Mouse (Mus musculus) intestine, embryonic 16.5 days (tissue): ENCODE measurements around the gene Bcorl1. TPM values are rescaled to one million over a fixed set of nuclear protein-coding genes. Genes with fewer than 3 reads are reported as not detected.

Experiments
- polyA plus RNA-seq: library from polyadenylated mRNA; unstranded; fragments of >200 nt; fragmentation: Nextera tagmentation; extraction: Ambion mirVana; gene quantifications from 2 replicates; pipeline ENCODE4 v1.2.1, GENCODE M21; 2015

Bcorl1 gene
- polyA plus RNA-seq, 1 experiment from 2014 or later: 3.2 TPM

Other genes with a start within 250 kb of the Bcorl1 start
- 5.9 and 6.8 TPM in 2 replicates for gene Xpnpep2, start 232.6 kb upstream of the Bcorl1 start, polyA plus RNA-seq
- 3.8 and 3.9 TPM in 2 replicates for gene Sash3, start 194.9 kb upstream of the Bcorl1 start, polyA plus RNA-seq
- gene Zdhhc9, start 132.5 kb upstream of the Bcorl1 start, polyA plus RNA-seq: 8.2 and 8.3 TPM in 2 replicates
- 10.9 and 11.8 TPM in 2 replicates for gene Utp14a, start 84.5 kb upstream of the Bcorl1 start, polyA plus RNA-seq
- 11.8 and 15.5 TPM in 2 replicates for gene Elf4, start 121.8 kb downstream of the Bcorl1 start, polyA plus RNA-seq
- 114 and 115 TPM in 2 replicates for gene Aifm1, start 172.2 kb downstream of the Bcorl1 start, polyA plus RNA-seq
- 3.9 and 4.8 TPM in 2 replicates for gene Rab33a, start 177.9 kb downstream of the Bcorl1 start, polyA plus RNA-seq